Mouse (Mus musculus) neural tube, embryonic 15.5 days (tissue): ENCODE measurements around the gene Haus5. TPM values are rescaled to one million over a fixed set of nuclear protein-coding genes. Genes with fewer than 3 reads are reported as not detected.

Experiments
- ATAC-seq: fragments of 200-750 bp; cut with Nextera tagmentation; 2 replicates; pipeline ENCODE4 v1.8.0; 2017; ENCODE audit warnings: mild to moderate bottlenecking, moderate TSS enrichment, moderate library complexity; ENCODE audit not compliant: low FRiP score
- H3K27ac ChIP-seq: fragments of 300-500 bp; sonication (generic); replicated peaks from 2 replicates; pipeline ENCODE4 v1.5.1; 2015; ENCODE audit warnings: mild to moderate bottlenecking, inconsistent platforms
- H3K27me3 ChIP-seq: fragments of 300-500 bp; sonication (generic); replicated peaks from 2 replicates; pipeline ENCODE4 v1.6.1; 2015; ENCODE audit warnings: inconsistent platforms
- H3K36me3 ChIP-seq: fragments of 300-500 bp; sonication (generic); 2 replicates; pipeline ENCODE4 v1.6.1; 2015; ENCODE audit warnings: inconsistent platforms
- H3K4me1 ChIP-seq: fragments of 300-500 bp; sonication (generic); 2 replicates; pipeline ENCODE4 v1.6.1; 2015; ENCODE audit warnings: inconsistent platforms
- H3K4me2 ChIP-seq: fragments of 300-500 bp; sonication (generic); 2 replicates; pipeline ENCODE4 v1.6.1; 2015; ENCODE audit warnings: inconsistent platforms, mild to moderate bottlenecking, moderate library complexity
- H3K4me3 ChIP-seq: fragments of 300-500 bp; sonication (generic); replicated peaks from 2 replicates; pipeline ENCODE4 v1.5.1; 2015; ENCODE audit warnings: mild to moderate bottlenecking, inconsistent platforms
- H3K9ac ChIP-seq: fragments of 300-500 bp; sonication (generic); replicated peaks from 2 replicates; pipeline ENCODE4 v1.6.1; 2015; ENCODE audit warnings: mild to moderate bottlenecking, inconsistent platforms
- H3K9me3 ChIP-seq: fragments of 300-500 bp; sonication (generic); replicated peaks from 2 replicates; pipeline ENCODE4 v1.6.1; 2016; ENCODE audit warnings: inconsistent platforms
- WGBS: fragments of 180-500 bp; shearing (Covaris S2); methylation state at CpG from one replicate; pipeline ENCODE4 v1.1.7; 2015; ENCODE audit warnings: mixed read lengths; 5-methylcytosine and 5-hydroxymethylcytosine counted together
- polyA plus RNA-seq: library from polyadenylated mRNA; unstranded; fragments of >200 nt; fragmentation: Nextera tagmentation; extraction: Ambion mirVana; gene quantifications from 2 replicates; pipeline ENCODE4 v1.2.1, GENCODE M21; 2015

Gene Haus5
- polyA plus RNA-seq, 1 experiment from 2014 or later = 22.5 TPM

- peaks cover 77% of the 10 kb centered on the region for H3K36me3 ChIP-seq
These were observed 45.6 kb downstream of the Haus5 start for GRCm38 (mm10) chr7:30619202-30619601.

GRCm38 (mm10) chr7:30618658-30619057, 46.1 kb downstream of the Haus5 start:
- no peaks in the 10 kb centered on the region for H3K4me1 ChIP-seq
- H3K4me2 ChIP-seq = no peak overlapping the region
- 98% methylated on average over 9 of the region's 9 CpGs for WGBS
- no peaks in the 10 kb centered on the region for H3K27me3 ChIP-seq
- no peak overlapping the region for H3K9ac ChIP-seq
- H3K9me3 ChIP-seq = 0 out of 2 replicates have a peak, but pooled peaks cover 2% of the 10 kb centered on the region
- no peak overlapping the region for H3K27ac ChIP-seq
- H3K36me3 ChIP-seq = peaks cover 73% of the 10 kb centered on the region
- H3K4me3 ChIP-seq = no peak overlapping the region
- ATAC-seq = no peak

More at GRCm38 (mm10) chr7:30619202-30619601, 45.6 kb downstream of the Haus5 start:
- 93% methylated on average over 3 of the region's 3 CpGs for WGBS
- no peak overlapping the region for H3K4me2 ChIP-seq
- H3K27me3 ChIP-seq = no peaks in the 10 kb centered on the region
- H3K9ac ChIP-seq = no peak overlapping the region
- H3K9me3 ChIP-seq = 0 out of 2 replicates have a peak, but pooled peaks cover 2% of the 10 kb centered on the region
- H3K4me1 ChIP-seq = peaks cover under 1% of the 10 kb centered on the region; the same call in 1 of the 2 replicates
- ATAC-seq = no peak
- H3K4me3 ChIP-seq = no peak overlapping the region
- H3K27ac ChIP-seq = no peak overlapping the region

GRCm38 (mm10) chr7:30615049-30615760, 49.6 kb downstream of the Haus5 start:
- no peak overlapping the region for H3K27ac ChIP-seq
- no peak for ATAC-seq
- H3K4me2 ChIP-seq = no peak overlapping the region
- peaks cover 48% of the 10 kb centered on the region for H3K36me3 ChIP-seq
- no peak overlapping the region for H3K4me3 ChIP-seq
- 57% methylated on average over 5 of the region's 5 CpGs for WGBS
- no peak overlapping the region for H3K9ac ChIP-seq
- H3K4me1 ChIP-seq = no peaks in the 10 kb centered on the region
- H3K9me3 ChIP-seq = 0 out of 2 replicates have a peak, but pooled peaks cover 2% of the 10 kb centered on the region
- no peaks in the 10 kb centered on the region for H3K27me3 ChIP-seq

DNA sequence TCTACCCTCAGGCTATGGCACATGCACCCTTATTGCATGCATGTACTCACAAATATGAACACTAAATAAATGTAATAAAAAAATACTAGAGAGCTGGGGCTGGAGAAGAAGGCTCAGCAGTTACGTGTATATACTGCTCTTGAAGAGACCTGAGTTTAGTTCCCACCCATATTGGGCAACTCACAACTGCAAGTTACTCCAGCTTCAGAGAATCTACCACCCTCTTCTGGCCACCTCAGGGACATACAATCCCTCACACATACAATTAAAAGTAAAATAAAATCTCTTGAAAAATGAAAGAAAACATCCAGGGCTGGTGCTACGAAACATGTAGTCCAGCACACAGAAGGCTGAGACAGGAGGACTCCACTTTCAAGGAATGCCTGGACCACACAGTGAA, 50.3 kb downstream of the Haus5 start:
- Histone ChIP-seq H3K9ac (no peak overlapping the region), H3K27me3 (no peaks in the 10 kb centered on the region), H3K36me3 (peaks cover 43% of the 10 kb centered on the region), H3K4me3 (no peak overlapping the region), H3K27ac (no peak overlapping the region), H3K9me3 (0 out of 2 replicates have a peak, but pooled peaks cover 2% of the 10 kb centered on the region), H3K4me1 (no peaks in the 10 kb centered on the region), H3K4me2 (no peak overlapping the region)
- ATAC-seq = no peak
- 92% methylated on average over 2 of the region's 2 CpGs for WGBS

DNA sequence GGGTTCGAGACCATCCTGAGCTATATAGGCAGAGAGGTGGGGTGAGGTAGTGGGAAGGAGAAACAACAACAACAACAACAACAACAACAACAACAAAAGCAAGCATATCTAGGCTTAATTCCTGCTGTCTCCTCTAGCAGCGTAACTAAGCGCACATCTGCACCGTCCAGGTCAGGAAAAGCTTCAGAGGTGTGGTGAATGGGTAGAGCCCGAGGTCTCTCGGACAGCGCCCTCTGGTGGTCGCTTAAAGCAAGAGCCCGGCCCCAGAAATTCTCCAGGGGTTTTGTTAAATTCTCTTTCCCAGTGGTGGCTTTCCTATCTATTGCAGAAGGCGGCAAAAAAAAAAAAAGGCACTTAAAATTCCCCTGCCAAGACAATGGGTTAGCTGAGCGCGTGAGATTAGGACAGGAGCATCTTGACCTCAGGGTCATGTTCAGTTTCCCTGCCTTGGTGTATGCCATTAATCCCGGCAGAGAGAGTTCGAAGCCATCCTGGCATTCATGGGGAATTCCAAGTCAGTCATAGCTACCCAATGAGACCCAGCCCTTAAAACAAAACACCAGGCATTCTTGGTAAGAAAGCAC, 51.2 kb downstream of the Haus5 start:
- Histone ChIP-seq H3K36me3 (peaks cover 35% of the 10 kb centered on the region), H3K27me3 (no peaks in the 10 kb centered on the region), H3K4me2 (no peak overlapping the region), H3K4me3 (no peak overlapping the region), H3K27ac (no peak overlapping the region), H3K4me1 (no peaks in the 10 kb centered on the region), H3K9me3 (no peaks in the 10 kb centered on the region), H3K9ac (no peak overlapping the region)
- 25% methylated on average over 14 of the region's 14 CpGs for WGBS
- ATAC-seq = no peak

DNA sequence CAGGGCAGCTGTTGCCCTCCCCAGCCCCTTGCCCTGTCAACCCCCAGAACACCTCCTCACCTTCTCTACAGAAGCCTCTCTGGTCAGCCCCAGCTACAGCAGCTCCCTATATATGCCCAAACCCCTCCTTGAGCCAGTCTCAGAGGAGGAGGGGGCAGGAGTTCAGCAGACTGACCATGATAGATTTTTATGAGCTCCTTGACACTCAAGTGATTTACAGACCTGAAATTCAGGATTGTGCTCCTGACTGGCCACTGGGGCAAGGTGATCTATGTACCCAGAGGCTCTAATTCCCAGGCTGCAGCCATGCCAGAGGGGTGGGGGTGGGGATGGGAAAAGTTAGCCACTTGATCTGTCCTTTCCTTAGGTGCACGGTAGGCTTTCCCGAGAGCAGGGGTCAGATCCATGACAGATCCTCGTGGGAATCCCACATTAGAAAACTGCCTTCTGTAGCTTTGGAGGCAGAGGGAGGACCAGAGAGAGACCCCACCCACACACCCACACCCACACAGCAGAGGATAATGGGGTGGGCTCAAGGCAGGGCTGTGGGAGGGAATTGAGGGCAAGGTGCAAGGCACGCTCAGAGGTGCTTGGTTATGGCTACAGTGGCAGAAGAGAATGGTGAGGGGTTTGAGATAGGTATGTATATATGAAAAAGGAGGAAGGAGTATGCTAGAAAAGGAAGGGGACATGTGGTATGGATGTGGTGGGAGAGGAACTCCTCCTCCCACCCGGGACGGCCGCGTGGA, 52.0 kb downstream of the Haus5 start, which contains the start of gene Upk1a:
Gene Upk1a (minus strand): TSS at position 194 of the 749 bp plus-strand sequence.
- no peak for ATAC-seq
- Histone ChIP-seq H3K4me3 (no peak within 1 kb of the TSS), H3K4me1 (no peaks in the 10 kb centered on the region), H3K9me3 (no peaks in the 10 kb centered on the region), H3K9ac (no peak within 1 kb of the TSS), H3K27ac (no peak within 1 kb of the TSS), H3K36me3 (peaks cover 27% of the 10 kb centered on the region), H3K27me3 (no peaks in the 10 kb centered on the region), H3K4me2 (no peak within 1 kb of the TSS)
- WGBS = 71% methylated on average over 8 of the region's 8 CpGs

DNA sequence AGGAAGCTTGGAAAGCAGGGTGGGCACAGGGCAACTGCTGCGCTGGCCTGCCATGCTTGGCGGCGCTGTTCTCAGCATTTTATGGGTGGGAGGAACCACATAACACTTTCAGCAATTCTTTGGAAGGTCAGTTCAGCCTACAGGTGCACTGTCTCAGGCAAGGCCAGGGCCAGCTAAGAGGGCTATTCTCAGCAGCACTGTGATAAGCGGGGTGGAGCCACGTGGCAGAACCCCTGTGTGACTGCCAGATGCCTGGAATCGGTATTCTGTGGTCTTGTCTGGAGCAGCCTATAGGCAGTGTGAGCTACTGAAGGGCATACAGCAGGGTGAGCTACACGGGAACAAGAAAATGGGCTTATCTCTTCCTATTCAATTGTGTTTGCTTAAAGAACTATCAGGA, 54.8 kb downstream of the Haus5 start:
- no peak overlapping the region for H3K9ac ChIP-seq
- no peak overlapping the region for H3K27ac ChIP-seq
- 65% methylated on average over 7 of the region's 7 CpGs for WGBS
- no peak overlapping the region for H3K4me3 ChIP-seq
- no peaks in the 10 kb centered on the region for H3K27me3 ChIP-seq
- no peaks in the 10 kb centered on the region for H3K4me1 ChIP-seq
- no peaks in the 10 kb centered on the region for H3K9me3 ChIP-seq
- H3K4me2 ChIP-seq = no peak overlapping the region
- H3K36me3 ChIP-seq = 0 out of 2 replicates have a peak, but pooled peaks cover under 1% of the 10 kb centered on the region
- no peak for ATAC-seq

GRCm38 (mm10) chr7:30608476-30608875, 56.3 kb downstream of the Haus5 start:
- Histone ChIP-seq H3K4me2 (no peak overlapping the region), H3K9me3 (no peaks in the 10 kb centered on the region), H3K27me3 (no peaks in the 10 kb centered on the region), H3K27ac (no peak overlapping the region), H3K4me3 (no peak overlapping the region), H3K9ac (no peak overlapping the region), H3K4me1 (no peaks in the 10 kb centered on the region), H3K36me3 (no peaks in the 10 kb centered on the region)
- WGBS = 49% methylated on average over 16 of the region's 16 CpGs
- ATAC-seq = no peak

DNA sequence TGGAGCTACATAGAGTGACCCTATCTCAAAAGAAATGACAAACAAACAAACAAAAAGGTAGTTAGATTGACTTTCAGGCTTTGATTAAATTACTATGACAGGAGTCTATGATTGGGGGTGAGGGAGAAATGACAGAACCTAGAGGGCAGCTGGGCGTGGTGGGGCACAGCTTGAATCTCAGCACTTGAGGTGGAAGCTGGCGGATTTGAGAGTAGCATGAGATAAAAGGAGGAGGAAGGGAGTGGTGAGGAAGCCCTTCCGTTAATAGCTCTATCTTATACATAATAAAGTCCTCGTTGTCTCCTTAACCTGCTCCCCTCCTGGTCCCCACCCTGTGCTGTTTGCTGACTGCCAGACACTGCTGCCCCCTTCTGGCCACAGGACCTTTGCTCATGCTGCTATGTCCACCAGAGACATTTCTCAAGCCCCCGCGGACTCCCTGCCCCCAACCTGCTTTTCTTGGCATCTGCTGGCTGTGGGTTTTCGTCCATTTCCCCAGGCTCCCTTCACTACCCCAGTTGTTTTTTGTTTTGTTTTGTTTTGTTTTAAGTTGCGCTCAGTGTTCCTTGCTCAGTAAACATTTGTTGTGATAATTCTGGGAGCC, 57.0 kb downstream of the Haus5 start:
- Histone ChIP-seq H3K9me3 (no peaks in the 10 kb centered on the region), H3K27me3 (no peaks in the 10 kb centered on the region), H3K36me3 (no peaks in the 10 kb centered on the region), H3K4me2 (no peak overlapping the region), H3K4me1 (no peaks in the 10 kb centered on the region), H3K4me3 (no peak overlapping the region), H3K27ac (no peak overlapping the region), H3K9ac (no peak overlapping the region)
- ATAC-seq = no peak
- WGBS = 25% methylated on average over 8 of the region's 8 CpGs

DNA sequence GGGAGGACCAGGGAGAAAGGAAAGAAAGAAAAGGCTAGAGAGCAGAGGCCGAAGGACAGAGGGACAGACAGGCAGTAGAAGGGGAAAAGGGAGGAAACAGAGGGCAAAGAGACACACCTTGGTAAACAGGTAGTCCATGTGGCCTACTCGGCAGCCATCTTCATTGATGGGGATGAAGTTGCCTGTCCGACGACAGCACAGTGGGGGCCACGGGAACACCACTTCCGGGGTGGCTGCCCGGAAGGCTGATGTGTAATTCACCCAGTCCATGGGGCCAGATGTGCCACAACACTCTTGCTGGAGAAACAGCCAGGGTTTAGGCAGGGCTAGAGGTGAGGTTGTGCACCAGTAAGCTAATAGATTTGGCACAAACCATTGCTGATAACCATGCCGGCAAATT, 59.9 kb downstream of the Haus5 start:
- WGBS = 87% methylated on average over 8 of the region's 8 CpGs
- H3K4me3 ChIP-seq = no peak overlapping the region
- no peak overlapping the region for H3K27ac ChIP-seq
- no peaks in the 10 kb centered on the region for H3K27me3 ChIP-seq
- H3K4me2 ChIP-seq = no peak overlapping the region
- no peaks in the 10 kb centered on the region for H3K36me3 ChIP-seq
- ATAC-seq = no peak
- peaks cover 7% of the 10 kb centered on the region for H3K4me1 ChIP-seq
- H3K9ac ChIP-seq = no peak overlapping the region
- H3K9me3 ChIP-seq = no peaks in the 10 kb centered on the region

- WGBS = 70% methylated on average over 8 of the region's 8 CpGs
- no peak overlapping the region for H3K4me3 ChIP-seq
- peaks cover 12% of the 10 kb centered on the region for H3K4me1 ChIP-seq
- no peak overlapping the region for H3K27ac ChIP-seq
- H3K9me3 ChIP-seq = no peaks in the 10 kb centered on the region
- H3K4me2 ChIP-seq = no peak overlapping the region
- no peak overlapping the region for H3K9ac ChIP-seq
- no peaks in the 10 kb centered on the region for H3K27me3 ChIP-seq
- no peaks in the 10 kb centered on the region for H3K36me3 ChIP-seq
- no peak for ATAC-seq
These were observed 60.4 kb downstream of the Haus5 start for GRCm38 (mm10) chr7:30604424-30604823.
